Mouse (Mus musculus) C2C12 (cell line): ENCODE data around the gene Rere. TPM values are rescaled to one million over a fixed set of nuclear protein-coding genes. Genes with fewer than 3 reads are reported as not detected.

ENCODE experiments used
- H3K27me3 ChIP-seq: one replicate; pipeline ENCODE4 v1.6.1; 2011; ENCODE audit not compliant: control insufficient read depth, insufficient read depth, insufficient read length
- H3K36me3 ChIP-seq: one replicate; pipeline ENCODE4 v1.6.1; 2011; ENCODE audit not compliant: control insufficient read depth, insufficient read depth
- H3K4me3 ChIP-seq: one replicate; pipeline ENCODE4 v1.5.1; 2011; ENCODE audit warnings: mild to moderate bottlenecking, control low read depth; ENCODE audit not compliant: poor library complexity, insufficient read depth, severe bottlenecking
- H3K79me2 ChIP-seq: one replicate; pipeline ENCODE4 v1.6.1; 2011; ENCODE audit not compliant: control insufficient read depth, insufficient read depth
- H3K79me3 ChIP-seq: one replicate; pipeline ENCODE4 v1.6.1; 2011; ENCODE audit warnings: low read depth, control low read depth
- H3ac ChIP-seq: one replicate; pipeline ENCODE3; 2011; ENCODE audit warnings: low read depth; ENCODE audit not compliant: control insufficient read depth, insufficient read length
- CEBPB ChIP-seq: IDR thresholded peaks from one replicate; pipeline ENCODE4 v1.6.1; 2011; ENCODE audit warnings: low read depth, mild to moderate bottlenecking, control low read depth, moderate library complexity
- CTCF ChIP-seq: IDR thresholded peaks from one replicate; pipeline ENCODE4 v1.5.1; 2011; ENCODE audit not compliant: control insufficient read depth, insufficient read depth, insufficient read length
- FOSL1 ChIP-seq: IDR thresholded peaks from one replicate; pipeline ENCODE4 v1.8.0; 2011; ENCODE audit warnings: mild to moderate bottlenecking, low read length; ENCODE audit not compliant: poor library complexity, insufficient read depth, severe bottlenecking
- MAX ChIP-seq: IDR thresholded peaks from one replicate; pipeline ENCODE4 v1.6.1; 2011; ENCODE audit warnings: mild to moderate bottlenecking, control low read depth
- MYOD1 ChIP-seq: IDR thresholded peaks from one replicate; pipeline ENCODE4 v1.6.1; 2011; ENCODE audit warnings: low read depth; ENCODE audit not compliant: control insufficient read depth, insufficient read length
- MYOG ChIP-seq: IDR thresholded peaks from one replicate; pipeline ENCODE4 v1.6.1; 2011; ENCODE audit not compliant: control insufficient read depth, insufficient read length; ENCODE audit errors: extremely low read depth
- USF1 ChIP-seq: IDR thresholded peaks from one replicate; pipeline ENCODE4 v1.6.1; 2011; ENCODE audit warnings: low read depth, mild to moderate bottlenecking, control low read depth, moderate library complexity
- polyA plus RNA-seq: library from polyadenylated mRNA; unstranded; fragments of >200 nt; fragmentation: generic; extraction: Trizol; gene quantifications from one replicate; pipeline ENCODE4 v1.2.1, GENCODE M21; 2012; ENCODE audit warnings: missing spikeins

The Rere gene
- polyA plus RNA-seq, 1 experiment, result 27.1 TPM

DNA sequence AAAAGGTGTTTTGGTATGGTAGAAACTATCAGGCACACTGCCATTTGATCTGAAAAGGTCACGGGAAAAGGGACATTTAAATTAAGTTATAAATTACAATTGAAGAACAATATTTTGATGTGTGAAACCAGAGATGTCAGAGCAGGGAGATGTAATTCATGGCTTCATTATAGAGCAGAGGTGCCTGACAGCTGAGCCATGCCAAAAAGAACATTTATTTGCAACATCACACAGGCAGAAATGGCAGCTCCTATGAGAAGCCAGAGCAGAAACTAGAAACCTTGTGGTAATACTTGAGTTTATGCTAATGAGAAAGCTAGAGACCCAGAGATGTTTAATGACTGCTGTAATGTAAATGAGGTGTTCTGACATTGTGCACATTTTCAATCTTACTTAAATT is 244.8 kb downstream of the Rere start:
- Histone ChIP-seq H3K36me3 (peaks cover 12% of the 10 kb centered on the region), H3K27me3 (no peaks in the 10 kb centered on the region)

DNA sequence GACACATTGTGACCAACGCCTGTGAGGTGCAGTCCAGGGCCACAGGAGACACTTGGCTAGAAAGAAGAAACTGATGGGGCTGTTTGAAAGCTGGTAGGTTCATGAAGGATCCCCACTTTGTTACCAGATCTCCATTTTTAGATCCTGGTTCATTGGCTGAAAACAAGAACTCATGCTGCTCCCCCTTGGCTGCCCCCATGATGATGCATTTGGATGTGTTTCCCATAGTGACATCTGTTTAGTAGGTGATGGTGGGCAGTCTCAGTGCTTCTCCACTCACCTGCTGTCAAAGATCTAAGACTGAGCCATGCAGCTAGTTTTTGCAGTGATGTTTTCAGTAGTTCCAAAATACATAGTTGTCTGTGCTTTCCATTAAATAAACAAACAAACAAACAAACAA is 247.0 kb downstream of the Rere start:
- no peak overlapping the region for H3K4me3 ChIP-seq
- TF ChIP-seq FOSL1 (no peak), MYOD1 (no peak), CEBPB (no peak), USF1 (no peak), MAX (no peak), MYOG (no peak), CTCF (no peak)
- H3ac ChIP-seq, result no peak overlapping the region
- H3K79me2 ChIP-seq, result no peaks in the 10 kb centered on the region
- no peaks in the 10 kb centered on the region for H3K79me3 ChIP-seq
- H3K36me3 ChIP-seq, result peaks cover 12% of the 10 kb centered on the region
- H3K27me3 ChIP-seq, result no peaks in the 10 kb centered on the region

More for the DNA sequence above, 244.8 kb downstream of the Rere start:
- TF ChIP-seq MYOG (no peak), CTCF (no peak), USF1 (no peak), MYOD1 (no peak), CEBPB (no peak), FOSL1 (no peak), MAX (no peak)
- H3K79me2 ChIP-seq, result no peaks in the 10 kb centered on the region
- H3K79me3 ChIP-seq, result no peaks in the 10 kb centered on the region
- H3K4me3 ChIP-seq, result no peak overlapping the region
- no peak overlapping the region for H3ac ChIP-seq

DNA sequence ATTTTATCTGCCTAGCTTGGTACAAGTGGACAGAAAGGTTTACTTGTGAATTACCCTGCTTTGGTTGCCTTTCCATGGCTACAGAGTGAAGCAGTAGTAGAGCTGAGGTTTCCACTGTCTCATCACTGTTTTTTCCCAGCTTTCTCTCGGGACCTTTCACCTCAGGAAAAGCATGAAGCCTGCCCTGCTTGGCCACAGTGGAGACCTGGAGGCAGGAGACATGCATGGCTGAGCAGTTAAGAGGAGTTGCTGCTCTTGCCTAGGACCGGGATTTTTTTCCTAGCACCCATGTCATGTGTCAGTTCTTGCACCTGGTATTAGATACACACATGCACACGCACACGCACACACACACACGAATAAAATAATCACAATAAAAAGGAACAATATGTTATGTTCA is 247.4 kb downstream of the Rere start:
- Histone ChIP-seq H3K79me2 (no peaks in the 10 kb centered on the region), H3K27me3 (no peaks in the 10 kb centered on the region), H3ac (no peak overlapping the region), H3K36me3 (peaks cover 12% of the 10 kb centered on the region), H3K79me3 (no peaks in the 10 kb centered on the region), H3K4me3 (no peak overlapping the region)
- no peak for TF ChIP-seq FOSL1

DNA sequence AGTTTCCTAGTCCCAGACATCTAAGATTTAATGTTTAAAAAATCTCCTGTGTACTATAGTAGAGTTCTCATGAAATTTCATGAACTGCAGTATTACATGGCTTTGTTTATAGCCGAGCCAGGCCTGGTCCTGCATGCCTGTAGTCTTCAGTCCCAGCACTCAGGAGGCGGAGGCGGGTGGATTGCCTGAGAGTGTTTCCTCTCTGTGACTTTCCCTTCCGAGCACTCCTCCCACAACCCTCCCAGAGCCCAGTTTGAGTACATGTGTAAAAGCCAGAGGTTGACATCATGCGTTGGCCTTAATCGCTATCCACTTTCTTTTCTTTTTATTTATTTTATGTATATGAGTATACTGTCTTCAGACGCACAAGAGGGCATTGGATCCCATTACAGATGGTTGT is 250.4 kb downstream of the Rere start:
- TF ChIP-seq MYOG (no peak), CTCF (no peak), USF1 (no peak), MAX (no peak), MYOD1 (no peak), FOSL1 (no peak), CEBPB (no peak)
- no peak overlapping the region for H3K4me3 ChIP-seq
- peaks cover 5% of the 10 kb centered on the region for H3K36me3 ChIP-seq
- H3K27me3 ChIP-seq, result no peaks in the 10 kb centered on the region
- no peak overlapping the region for H3ac ChIP-seq
- H3K79me2 ChIP-seq, result no peaks in the 10 kb centered on the region
- H3K79me3 ChIP-seq, result no peaks in the 10 kb centered on the region

DNA sequence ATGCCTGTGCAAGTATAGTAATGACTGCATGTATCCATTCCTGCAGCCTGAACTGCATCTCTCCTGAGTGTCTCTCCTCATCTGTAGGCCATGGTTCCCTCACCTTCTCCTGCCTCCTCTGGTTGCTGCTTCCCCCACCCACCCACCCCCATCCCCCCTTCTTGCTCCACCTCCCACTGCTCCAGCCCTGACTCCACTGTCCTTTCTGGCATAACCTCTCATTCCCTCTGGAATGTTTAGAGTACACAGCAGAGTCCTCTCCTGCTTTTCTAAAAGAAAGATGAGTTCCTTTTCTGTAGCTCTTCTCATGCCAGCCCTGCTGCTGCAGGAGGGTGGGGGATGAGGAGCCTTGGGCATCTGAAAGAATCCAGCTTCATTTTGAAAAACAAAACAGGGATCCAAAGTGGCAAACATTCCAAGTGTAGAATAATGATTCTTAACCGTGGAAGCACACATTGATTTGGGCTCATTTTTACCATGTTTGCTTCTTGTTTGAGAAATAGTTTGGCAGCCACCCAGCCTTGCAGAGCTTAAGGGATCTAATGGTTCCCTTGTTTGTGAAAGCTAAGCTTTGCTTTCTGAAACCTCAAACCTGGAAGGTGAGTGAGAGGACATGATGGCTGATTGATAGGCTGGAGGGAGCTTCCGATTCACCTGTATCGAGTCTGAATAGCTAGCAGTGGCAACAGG is 255.5 kb downstream of the Rere start:
- peaks cover 23% of the 10 kb centered on the region for H3K36me3 ChIP-seq
- H3K79me2 ChIP-seq, result no peaks in the 10 kb centered on the region
- no peak overlapping the region for H3ac ChIP-seq
- no peak overlapping the region for H3K4me3 ChIP-seq
- H3K79me3 ChIP-seq, result no peaks in the 10 kb centered on the region
- no peaks in the 10 kb centered on the region for H3K27me3 ChIP-seq
- TF ChIP-seq CTCF, result no peak
- TF ChIP-seq CEBPB, result no peak
- no peak for TF ChIP-seq MYOD1
- TF ChIP-seq MAX, result no peak
- no peak for TF ChIP-seq USF1
- TF ChIP-seq MYOG, result no peak
- TF ChIP-seq FOSL1, result no peak

DNA sequence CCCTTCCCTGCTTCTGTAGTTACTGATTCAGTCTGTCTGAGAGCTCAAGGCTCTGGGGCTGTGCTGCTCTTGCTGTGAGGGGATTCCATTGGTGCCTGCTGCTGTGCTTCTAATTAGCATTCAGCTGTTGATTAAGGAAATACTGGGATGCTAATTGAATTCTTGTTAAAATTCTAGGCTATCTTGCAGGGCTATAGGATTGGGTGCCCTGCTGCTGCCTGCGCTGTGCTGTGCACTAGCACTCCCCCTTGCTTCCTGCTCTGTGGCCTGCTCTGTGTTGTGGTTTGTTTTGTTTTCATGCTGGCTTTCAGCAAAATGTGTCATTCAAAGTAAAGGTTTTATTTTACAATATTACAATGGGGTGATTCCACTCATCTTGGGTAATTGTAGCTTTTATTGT is 258.4 kb downstream of the Rere start:
- no peaks in the 10 kb centered on the region for H3K79me3 ChIP-seq
- no peaks in the 10 kb centered on the region for H3K79me2 ChIP-seq
- H3K36me3 ChIP-seq, result peaks cover 26% of the 10 kb centered on the region
- no peak overlapping the region for H3K4me3 ChIP-seq
- TF ChIP-seq MYOD1 (no peak), MAX (no peak), CEBPB (no peak), FOSL1 (no peak)
- no peak overlapping the region for H3ac ChIP-seq
- H3K27me3 ChIP-seq, result no peaks in the 10 kb centered on the region
